Mouse (Mus musculus) layer of hippocampus, adult 11-12 months (tissue): ENCODE measurements around the gene Spata1.
"Not testable (repeated sequence)": the region's sequence is repeated elsewhere in the genome, so short reads cannot be mapped to it uniquely, and the experiment has no call there.

ENCODE experiments used
- DNase-seq: peaks from one replicate; pipeline ENCODE4 v3.0.0; 2022; ENCODE audit warnings: low spot score

Gene Spata1

DNA sequence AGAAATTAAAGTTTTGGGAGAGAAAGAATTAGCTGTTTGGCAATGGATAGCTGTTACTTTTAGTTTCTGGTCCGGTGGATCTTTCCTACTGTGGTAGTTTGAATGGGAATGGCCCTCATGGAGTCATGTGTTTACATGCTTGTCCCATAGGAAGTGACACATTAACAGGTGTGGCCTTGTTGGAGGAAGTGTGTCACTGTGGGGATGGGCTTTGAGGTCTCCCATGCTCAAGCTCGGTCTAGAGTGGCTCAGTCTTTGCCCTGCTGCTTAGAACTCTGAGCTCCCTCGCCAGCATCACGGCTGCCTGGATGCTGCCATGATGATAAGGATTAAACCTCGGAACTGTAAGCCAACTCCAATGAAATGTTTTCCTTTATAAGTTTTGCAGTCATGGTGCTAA, 48.2 kb downstream of the Spata1 start:
- DNase-seq: no peak

DNA sequence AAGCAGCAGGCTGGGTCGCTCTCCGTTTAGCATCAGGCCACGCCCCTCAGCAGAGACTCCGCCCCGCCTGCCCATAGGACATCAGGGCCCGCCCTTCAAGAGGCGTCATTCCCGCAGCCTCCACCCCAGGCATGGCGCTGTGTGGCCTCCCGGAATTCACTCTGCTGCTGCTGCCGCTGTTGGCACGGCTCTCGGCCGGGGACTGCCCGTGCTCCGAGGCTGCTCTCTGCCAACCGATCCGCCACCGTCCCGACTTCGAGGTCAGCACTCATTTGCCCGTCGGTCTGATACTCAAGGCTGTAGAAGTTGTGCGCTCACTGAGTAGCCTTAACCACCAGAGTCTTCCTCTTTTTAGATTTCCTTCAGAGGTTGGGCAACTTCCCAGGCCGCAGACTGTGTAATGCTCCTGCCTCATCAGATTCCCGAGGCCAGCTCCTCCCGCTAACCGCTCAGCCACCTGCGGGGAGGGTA, 49.1 kb downstream of the Spata1 start:
- peak; percentile 93 for DNase-seq

GRCm38 (mm10) chr3:146449745-146450250, 49.8 kb downstream of the Spata1 start, which contains the start of gene Ctbs:
Gene Ctbs (plus strand): TSS chr3:146449795.
- DNase-seq: no peak

DNA sequence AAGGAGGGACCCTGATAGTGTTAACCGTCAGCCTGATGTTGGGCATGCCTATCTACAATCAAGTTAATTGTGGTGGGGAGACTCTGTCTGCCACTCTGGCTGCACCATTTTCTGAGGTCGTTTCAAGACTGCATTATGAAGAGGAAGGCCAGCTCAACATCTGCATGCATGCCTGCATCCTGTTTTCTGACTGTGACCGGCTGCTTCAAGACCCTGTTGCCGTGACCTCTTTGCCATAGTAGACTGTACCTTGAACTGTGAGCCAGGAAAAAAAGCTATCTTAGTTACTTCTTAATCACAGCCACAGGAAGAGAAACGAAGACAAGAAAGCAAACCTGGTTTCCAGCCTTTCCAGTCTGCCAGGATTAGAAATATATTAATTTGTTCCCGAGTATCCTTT, 50.6 kb downstream of the Spata1 start:
- DNase-seq: no peak

- no peak for DNase-seq
These were observed 51.2 kb downstream of the Spata1 start for GRCm38 (mm10) chr3:146448372-146448771.

- no peak for DNase-seq
These were observed 52.0 kb downstream of the Spata1 start for GRCm38 (mm10) chr3:146447598-146447997.

- DNase-seq: no peak
These were observed 52.4 kb downstream of the Spata1 start for GRCm38 (mm10) chr3:146447156-146447555.

DNA sequence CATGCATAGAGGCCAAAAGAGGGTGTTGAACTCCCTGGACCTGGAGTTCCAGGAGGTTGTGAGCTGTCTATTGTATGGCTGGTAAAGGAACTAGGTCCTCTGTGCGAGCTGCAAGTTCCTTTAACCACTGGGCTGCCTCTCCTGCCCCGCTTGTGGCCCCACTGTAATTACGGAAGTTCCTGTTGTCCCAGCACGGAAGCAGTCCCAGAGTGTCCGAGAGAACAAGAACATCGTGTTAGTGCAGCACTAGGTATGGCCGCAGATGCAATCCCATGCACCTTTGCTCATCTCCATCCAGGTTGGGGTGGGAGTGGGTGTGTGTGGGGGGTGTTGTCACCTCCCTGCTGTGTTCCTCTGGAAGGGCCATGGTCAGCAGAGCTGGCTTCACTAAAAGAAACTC, 54.7 kb downstream of the Spata1 start:
- no peak for DNase-seq

GRCm38 (mm10) chr3:146443380-146443779, 56.2 kb downstream of the Spata1 start:
- DNase-seq: no peak

DNA sequence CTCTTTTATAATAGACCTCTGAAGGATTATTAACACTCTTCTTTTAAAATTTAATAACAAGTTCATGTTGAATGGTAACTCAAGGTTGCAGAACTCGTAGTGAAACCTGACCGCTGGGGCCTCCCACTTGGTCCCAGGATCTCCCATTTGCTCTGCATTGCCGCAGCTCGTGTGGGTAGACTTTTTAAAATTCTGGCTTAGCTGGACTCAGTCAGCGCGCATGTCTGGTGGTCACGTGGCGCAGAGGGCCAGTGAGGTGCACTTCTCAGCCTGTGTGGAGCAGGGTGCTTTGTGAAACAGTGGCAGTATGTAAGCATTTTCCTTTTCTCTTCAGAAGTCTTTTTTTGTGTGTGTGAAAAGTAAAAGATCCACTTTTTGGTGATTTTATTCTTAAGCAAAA, 56.6 kb downstream of the Spata1 start:
- no peak for DNase-seq

- DNase-seq: no peak
These were observed 57.1 kb downstream of the Spata1 start for GRCm38 (mm10) chr3:146442484-146442883.

GRCm38 (mm10) chr3:146440422-146440821, 59.1 kb downstream of the Spata1 start:
- no peak for DNase-seq

DNA sequence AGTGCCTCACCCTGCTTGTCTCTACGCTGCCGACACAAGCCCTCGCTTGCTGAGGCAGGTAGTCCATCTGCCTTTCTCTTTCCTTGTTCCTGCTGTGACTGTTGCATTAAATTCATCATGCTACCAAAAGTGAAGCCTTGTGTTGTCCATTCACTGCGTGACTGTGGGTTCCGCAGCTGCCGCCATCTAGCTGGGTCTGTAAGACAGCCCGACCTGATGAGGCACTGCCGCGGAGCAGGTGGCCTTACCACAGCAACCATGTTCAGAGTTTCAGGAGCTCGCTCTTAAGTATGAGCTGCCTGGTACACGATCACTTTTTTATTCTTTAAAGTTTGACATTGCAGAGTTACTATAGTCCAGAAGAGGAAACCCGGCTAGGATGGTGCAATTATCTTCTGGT, 59.5 kb downstream of the Spata1 start:
- no peak for DNase-seq

- DNase-seq: no peak
These were observed 63.4 kb downstream of the Spata1 start for GRCm38 (mm10) chr3:146436114-146436513.

DNA sequence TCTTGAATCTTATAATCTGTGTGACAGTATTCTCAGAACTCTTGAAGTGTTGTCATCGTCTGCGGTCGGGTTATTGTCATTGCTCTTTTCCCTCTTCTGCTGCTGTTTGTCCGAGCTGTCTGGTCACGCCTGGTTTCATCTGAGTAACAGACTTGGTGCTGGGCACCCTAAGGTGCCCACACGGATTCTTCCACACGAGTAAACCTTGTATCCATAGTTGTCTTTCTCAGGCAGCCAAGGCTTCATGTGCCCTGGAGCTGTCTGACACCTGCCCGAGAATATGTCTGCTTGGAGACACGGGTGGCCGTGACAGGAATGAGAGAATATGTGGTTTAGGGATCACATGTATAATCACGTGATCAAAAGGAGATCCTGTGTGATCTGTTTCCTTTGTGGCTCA, 64.0 kb downstream of the Spata1 start:
- DNase-seq: no peak

DNA sequence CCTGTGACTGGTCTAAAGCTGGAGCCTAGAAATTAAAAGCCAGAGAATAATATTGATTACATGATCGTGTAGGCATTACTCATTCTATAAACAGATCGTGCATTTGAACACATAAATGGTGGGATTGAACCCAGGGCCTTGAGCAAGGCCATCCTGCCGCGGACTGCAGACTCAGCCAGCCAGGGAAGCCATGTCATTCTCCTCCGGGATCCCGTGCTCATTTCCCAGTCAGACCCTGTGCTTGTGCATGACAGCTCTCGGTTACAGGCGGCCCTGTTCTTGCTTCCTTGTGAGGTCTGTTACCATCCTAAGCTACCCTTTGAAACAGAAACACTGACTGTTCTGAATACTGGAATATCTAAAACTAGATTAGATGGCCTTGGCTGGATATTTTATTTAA, 64.9 kb downstream of the Spata1 start:
- DNase-seq: no peak

DNA sequence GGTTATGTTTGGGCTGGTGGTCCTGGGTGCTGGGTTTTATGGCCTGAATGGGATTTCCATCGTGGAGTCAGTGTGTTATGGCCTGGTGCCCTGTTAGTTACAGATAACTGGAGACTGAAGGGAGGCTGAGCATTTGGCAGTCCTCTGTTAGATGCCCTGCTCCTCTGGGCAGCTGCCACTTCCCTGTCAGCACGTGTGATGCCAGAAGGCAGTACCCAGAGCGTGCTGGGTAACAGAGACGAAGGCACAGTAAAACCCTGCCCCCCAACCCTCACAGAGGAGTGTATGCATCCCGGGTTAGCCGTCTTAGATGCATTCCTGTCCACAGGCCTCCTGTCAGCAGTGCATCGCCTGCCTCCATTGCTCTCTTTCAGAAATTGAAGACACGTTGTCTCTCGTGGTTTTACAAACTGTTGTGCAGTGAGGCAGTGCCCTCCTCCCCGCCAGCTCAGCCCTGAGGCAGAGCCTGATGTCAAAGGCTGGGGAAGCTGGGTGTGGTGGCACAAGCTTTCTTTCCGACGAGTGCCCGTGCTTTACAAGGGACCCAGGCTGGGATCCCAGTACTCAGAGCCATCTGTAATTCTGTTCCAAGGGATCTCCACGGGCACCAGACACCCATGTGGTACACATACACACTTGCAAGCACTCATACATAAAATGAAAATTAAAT, 65.7 kb downstream of the Spata1 start:
- DNase-seq: no peak

DNA sequence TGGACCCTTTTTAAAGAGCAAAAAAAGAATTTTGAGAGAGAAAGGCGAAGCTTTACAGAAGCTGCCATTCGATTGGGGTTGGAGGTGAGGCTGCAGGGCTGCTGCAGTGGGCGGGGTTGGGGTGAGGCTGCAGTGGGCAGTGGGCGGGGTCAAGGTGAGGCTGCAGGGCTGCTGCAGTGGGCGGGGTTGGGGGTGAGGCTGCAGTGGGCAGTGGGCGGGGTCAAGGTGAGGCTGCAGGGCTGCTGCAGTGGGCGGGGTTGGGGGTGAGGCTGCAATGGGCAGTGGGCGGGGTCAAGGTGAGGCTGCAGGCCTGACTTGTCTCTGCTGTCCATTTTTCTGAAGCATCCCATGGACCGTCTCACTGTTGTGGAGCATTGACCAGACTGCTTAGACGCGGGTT, 66.5 kb downstream of the Spata1 start:
- DNase-seq: not testable (repeated sequence)

DNA sequence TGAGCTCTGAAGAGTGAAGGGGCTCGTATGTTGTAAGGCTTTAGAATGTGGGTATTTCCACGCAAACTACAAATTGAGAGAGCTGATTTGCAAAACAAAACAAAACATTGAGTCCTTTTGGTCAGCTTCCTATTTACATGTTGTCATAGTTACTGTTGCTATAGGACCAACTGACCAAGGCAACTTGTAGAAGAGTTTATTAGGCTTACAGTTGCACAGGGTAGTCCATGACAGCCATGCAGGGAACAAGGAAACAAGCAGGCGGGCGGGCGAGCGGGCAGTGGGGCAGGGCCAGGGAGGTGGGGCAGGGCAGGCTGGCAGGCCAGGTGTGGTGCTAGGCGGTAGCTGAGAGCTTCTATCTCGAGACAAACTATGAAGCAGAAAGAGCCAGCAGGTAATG, 73.1 kb downstream of the Spata1 start:
- DNase-seq: no peak

- no peak for DNase-seq
These were observed 73.7 kb downstream of the Spata1 start for GRCm38 (mm10) chr3:146425902-146426301.

DNA sequence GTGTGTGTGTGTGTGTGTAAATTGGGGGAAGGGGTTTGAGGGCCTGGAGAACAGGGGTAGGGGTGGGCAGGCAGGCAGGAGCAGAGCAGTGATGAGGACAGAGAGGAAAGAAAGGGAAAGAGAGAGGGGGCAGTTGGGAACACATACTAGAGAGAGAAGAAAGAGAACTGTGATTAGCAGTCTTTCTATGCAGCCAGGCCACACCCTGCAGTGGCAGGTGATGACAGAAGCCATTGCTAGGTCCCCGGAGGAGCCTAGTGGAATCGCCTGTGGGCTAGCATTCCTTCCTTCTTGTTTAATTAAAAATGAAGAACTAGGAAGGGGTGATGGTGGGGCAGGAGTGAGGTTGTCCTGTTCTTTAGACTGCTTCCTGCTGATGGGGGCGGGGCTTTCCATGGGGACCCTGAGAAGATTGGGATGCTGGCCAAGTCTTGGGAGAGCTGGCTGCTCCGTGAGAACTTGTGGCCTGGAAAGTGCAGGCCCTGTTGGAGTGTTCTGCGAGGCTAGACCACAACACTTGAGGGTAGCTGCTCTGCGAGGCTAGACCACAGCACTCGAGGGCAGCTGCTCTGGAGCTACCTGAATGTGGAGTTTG, 75.2 kb downstream of the Spata1 start:
- DNase-seq: no peak

- DNase-seq: no peak
These were observed 75.8 kb downstream of the Spata1 start for GRCm38 (mm10) chr3:146423710-146424109.

DNA sequence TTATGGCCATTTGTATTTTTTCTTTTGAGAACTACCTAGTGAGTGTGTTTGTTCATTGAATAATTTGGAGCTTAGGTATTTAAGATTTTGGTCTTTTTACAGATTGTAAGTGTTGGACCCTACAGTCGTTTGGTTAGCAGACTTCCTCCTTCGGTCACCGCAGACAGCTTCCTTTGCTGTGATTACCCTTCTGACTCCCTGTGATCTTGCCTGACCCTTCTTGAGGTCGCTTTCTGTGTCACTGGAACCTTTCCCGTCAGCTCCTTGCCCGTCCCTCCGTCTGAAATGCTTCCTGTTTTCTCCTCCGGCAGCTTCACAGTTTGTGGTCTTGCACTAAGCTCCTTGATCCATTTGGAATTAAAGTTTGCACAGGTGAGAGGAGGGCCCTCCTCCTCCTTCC, 77.8 kb downstream of the Spata1 start:
- no peak for DNase-seq
